Mouse (Mus musculus): ENCODE data around the gene Usp20. TPM values are rescaled to one million over a fixed set of nuclear protein-coding genes. Genes with fewer than 3 reads are reported as not detected.

The Usp20 gene
- polyA plus RNA-seq, 1 experiment from 2014 or later, result 15.7 TPM

Other genes with a start within 250 kb of the Usp20 start
- 1.3 and 1.8 TPM in 2 replicates for gene 1700001O22Rik, start 178.6 kb upstream of the Usp20 start, polyA plus RNA-seq (2016; fragmentation: Nextera tagmentation; extraction: Ambion mirVana)
- 102 and 116 TPM in 2 replicates for gene Ntmt1, start 174.5 kb upstream of the Usp20 start, polyA plus RNA-seq (2016; fragmentation: Nextera tagmentation; extraction: Ambion mirVana)
- gene Asb6, start 151.9 kb upstream of the Usp20 start, polyA plus RNA-seq (2016; fragmentation: Nextera tagmentation; extraction: Ambion mirVana), result 31.3 and 40.1 TPM in 2 replicates
- 49.1 and 73.9 TPM in 2 replicates for gene Prrx2, start 147.3 kb upstream of the Usp20 start, polyA plus RNA-seq (2016; fragmentation: Nextera tagmentation; extraction: Ambion mirVana)
- gene Ptges, start 52.4 kb upstream of the Usp20 start, polyA plus RNA-seq (2016; fragmentation: Nextera tagmentation; extraction: Ambion mirVana), result 4.2 and 6.1 TPM in 2 replicates
- gene Tor1b, start 29.3 kb upstream of the Usp20 start, polyA plus RNA-seq (2016; fragmentation: Nextera tagmentation; extraction: Ambion mirVana), result 24.6 and 25.4 TPM in 2 replicates
- gene Tor1a, start 14.3 kb upstream of the Usp20 start, polyA plus RNA-seq (2016; fragmentation: Nextera tagmentation; extraction: Ambion mirVana), result 65.1 and 80.5 TPM in 2 replicates
- gene BC005624, start 78 bp upstream of the Usp20 start, polyA plus RNA-seq (2016; fragmentation: Nextera tagmentation; extraction: Ambion mirVana), result 36.9 and 42.6 TPM in 2 replicates
- 17.7 and 21.6 TPM in 2 replicates for gene Fnbp1, start 159.7 kb downstream of the Usp20 start, polyA plus RNA-seq (2016; fragmentation: Nextera tagmentation; extraction: Ambion mirVana)
- gene Gpr107, start 170.0 kb downstream of the Usp20 start, polyA plus RNA-seq (2016; fragmentation: Nextera tagmentation; extraction: Ambion mirVana), result 35.9 and 37.4 TPM in 2 replicates

All from heart, embryonic 10.5 days (tissue).